Mouse (Mus musculus): Measurements from ENCODE around the gene Ncor2. TPM values are rescaled to one million over a fixed set of nuclear protein-coding genes. Genes with fewer than 3 reads are reported as not detected.

Gene Ncor2
- polyA plus RNA-seq, 1 experiment from 2014 or later = 17.0 TPM

DNA sequence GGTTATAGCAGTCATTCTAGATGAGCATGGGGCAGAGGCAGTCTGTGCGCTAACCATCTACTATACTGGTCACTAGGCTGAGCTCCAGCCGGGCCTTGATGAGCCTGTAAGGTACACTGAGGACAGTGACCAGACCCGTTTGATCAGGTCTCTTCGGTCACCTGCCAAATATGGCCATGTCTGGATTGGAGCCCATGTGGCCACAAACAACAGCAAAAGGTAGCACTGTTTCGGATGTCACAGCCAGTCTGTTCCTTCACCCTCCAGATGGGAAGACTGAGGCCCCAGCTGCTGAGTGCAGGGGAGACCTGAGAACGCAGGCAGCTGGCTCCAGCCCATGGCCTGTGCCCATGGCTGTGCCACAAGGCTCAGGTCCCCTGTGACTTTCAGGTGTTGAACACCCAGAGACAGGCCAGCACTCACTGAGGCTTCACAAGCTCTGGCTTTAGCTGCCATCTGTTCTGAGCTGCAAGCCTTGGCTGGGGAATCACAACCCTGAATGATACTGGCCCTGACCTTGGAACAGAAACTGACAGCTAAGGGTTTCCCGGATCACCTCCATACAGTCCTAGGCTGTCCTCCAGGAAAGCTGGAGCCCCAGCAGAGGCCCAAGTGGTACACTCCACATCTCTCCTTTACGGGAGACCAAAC, 139.5 kb downstream of the Ncor2 start:
- Histone ChIP-seq H3K4me2 (no peak overlapping the region), H3K36me3 (peaks cover 88% of the 10 kb centered on the region), H3K4me1 (replicated peaks) (peaks cover 20% of the 10 kb centered on the region), H3K9me3 (replicated peaks) (no peaks in the 10 kb centered on the region), H3K4me3 (no peak overlapping the region), H3K27me3 (replicated peaks) (no peaks in the 10 kb centered on the region), H3K27ac (ENCODE audit: poor library complexity, severe bottlenecking) (no peak overlapping the region), H3K9ac (no peak overlapping the region)
- ATAC-seq (ENCODE audit: insufficient number of reproducible peaks, low FRiP score) = no peak
- 92% methylated on average over 8 of the region's 8 CpGs for WGBS

DNA sequence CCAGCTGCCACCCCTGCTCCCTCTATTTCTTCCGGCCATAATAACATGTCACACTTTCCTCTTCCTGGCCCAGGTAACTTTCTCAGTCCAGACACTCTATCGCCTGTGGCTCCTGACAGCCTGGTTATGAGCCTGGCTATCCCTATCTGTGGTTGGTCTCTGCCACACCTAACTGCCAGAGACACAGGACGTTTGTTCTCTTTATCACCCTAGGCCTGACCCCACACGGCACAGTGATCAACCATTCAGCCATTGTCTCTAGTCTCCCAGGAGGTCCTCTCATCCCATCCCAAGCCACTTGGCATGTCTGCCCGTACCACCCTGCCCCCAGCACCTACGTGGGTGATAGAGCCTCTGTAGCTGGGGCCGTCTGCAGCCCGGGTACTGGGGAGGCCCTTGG, 142.5 kb downstream of the Ncor2 start:
- no peak for ATAC-seq (ENCODE audit: insufficient number of reproducible peaks, low FRiP score)
- H3K4me1 ChIP-seq (replicated peaks) = peaks cover 16% of the 10 kb centered on the region
- no peak overlapping the region for H3K27ac ChIP-seq (ENCODE audit: poor library complexity, severe bottlenecking)
- no peaks in the 10 kb centered on the region for H3K9me3 ChIP-seq (replicated peaks)
- no peak overlapping the region for H3K4me3 ChIP-seq
- H3K36me3 ChIP-seq = peaks cover 92% of the 10 kb centered on the region
- H3K27me3 ChIP-seq (replicated peaks) = no peaks in the 10 kb centered on the region
- no peak overlapping the region for H3K9ac ChIP-seq
- H3K4me2 ChIP-seq = no peak overlapping the region
- 82% methylated on average over 8 of the region's 8 CpGs for WGBS

DNA sequence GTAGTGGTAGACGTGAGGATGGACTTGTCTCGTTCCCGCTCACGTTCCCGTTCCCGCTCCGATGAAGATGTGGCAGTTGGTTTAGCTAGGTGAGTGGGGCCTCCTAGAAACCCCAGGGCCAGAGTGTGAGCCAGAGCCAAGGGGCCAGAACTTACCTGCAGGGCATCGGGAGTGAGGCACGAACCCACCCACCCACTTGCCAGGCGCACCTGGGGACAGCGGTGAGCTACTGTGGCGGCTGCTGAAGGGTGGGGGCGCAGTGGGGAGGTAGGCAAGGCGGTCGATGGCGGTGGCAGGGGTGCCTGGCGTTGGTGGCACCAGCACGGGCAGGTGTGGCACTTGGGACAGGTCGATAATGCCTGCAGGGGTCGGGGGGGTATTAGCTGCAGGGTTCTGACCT, 150.1 kb downstream of the Ncor2 start:
- Histone ChIP-seq H3K9me3 (replicated peaks) (no peaks in the 10 kb centered on the region), H3K9ac (no peak overlapping the region), H3K4me1 (replicated peaks) (no peaks in the 10 kb centered on the region), H3K4me2 (no peak overlapping the region), H3K27me3 (replicated peaks) (no peaks in the 10 kb centered on the region), H3K36me3 (peaks cover 100% of the 10 kb centered on the region), H3K4me3 (no peak overlapping the region), H3K27ac (ENCODE audit: poor library complexity, severe bottlenecking) (no peak overlapping the region)
- 95% methylated on average over 20 of the region's 20 CpGs for WGBS
- ATAC-seq (ENCODE audit: insufficient number of reproducible peaks, low FRiP score) = no peak

DNA sequence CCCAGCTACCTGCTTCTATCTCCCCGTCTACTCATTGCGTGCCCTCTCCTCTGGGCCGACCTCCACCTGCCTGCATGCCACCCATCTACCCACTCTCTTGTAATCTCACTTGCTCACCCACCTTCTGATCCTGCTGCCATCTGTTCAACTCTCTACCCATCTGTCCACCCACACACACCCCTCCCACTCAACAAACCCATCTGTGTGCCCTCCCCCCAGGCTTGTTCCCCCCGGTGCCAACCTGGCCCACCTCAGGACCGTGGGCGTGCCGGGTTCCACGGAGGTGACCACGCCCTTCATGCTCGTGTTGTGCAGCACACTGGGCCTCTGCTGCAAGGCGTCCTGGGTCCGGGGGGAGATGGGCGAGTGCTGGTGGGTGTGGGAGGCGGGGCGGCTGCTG, 150.6 kb downstream of the Ncor2 start:
- no peak for ATAC-seq (ENCODE audit: insufficient number of reproducible peaks, low FRiP score)
- WGBS = 97% methylated on average over 15 of the region's 15 CpGs
- no peaks in the 10 kb centered on the region for H3K4me1 ChIP-seq (replicated peaks)
- H3K27me3 ChIP-seq (replicated peaks) = no peaks in the 10 kb centered on the region
- no peak overlapping the region for H3K4me3 ChIP-seq
- no peak overlapping the region for H3K4me2 ChIP-seq
- H3K36me3 ChIP-seq = peaks cover 100% of the 10 kb centered on the region
- H3K9me3 ChIP-seq (replicated peaks) = no peaks in the 10 kb centered on the region
- no peak overlapping the region for H3K9ac ChIP-seq
- no peak overlapping the region for H3K27ac ChIP-seq (ENCODE audit: poor library complexity, severe bottlenecking)

DNA sequence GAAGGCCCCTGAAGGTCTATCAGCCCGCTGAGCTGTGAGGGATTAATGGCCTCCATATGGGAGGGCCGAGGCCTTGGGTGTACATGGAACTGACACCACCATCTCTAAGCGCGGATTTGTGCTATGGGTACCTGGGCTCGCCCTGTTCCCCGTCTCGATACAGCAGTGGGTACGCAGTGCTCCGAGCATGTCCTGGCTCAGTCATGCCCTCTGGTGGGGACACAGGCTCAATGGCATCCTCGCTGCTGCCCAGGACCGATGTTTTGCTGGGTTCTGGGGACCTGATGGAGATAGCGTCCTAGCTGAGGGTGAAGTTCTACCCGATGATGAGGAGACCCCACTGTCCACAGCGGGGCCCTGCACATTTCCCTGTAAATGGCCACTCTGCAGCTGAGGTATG, 155.0 kb downstream of the Ncor2 start:
- Histone ChIP-seq H3K27ac (ENCODE audit: poor library complexity, severe bottlenecking) (no peak overlapping the region), H3K9me3 (replicated peaks) (no peaks in the 10 kb centered on the region), H3K36me3 (peaks cover 94% of the 10 kb centered on the region), H3K9ac (no peak overlapping the region), H3K4me2 (no peak overlapping the region), H3K4me1 (replicated peaks) (peaks cover 20% of the 10 kb centered on the region; the same call in 1 of the 2 replicates), H3K27me3 (replicated peaks) (no peaks in the 10 kb centered on the region), H3K4me3 (no peak overlapping the region)
- WGBS = 83% methylated on average over 14 of the region's 14 CpGs
- no peak for ATAC-seq (ENCODE audit: insufficient number of reproducible peaks, low FRiP score)

DNA sequence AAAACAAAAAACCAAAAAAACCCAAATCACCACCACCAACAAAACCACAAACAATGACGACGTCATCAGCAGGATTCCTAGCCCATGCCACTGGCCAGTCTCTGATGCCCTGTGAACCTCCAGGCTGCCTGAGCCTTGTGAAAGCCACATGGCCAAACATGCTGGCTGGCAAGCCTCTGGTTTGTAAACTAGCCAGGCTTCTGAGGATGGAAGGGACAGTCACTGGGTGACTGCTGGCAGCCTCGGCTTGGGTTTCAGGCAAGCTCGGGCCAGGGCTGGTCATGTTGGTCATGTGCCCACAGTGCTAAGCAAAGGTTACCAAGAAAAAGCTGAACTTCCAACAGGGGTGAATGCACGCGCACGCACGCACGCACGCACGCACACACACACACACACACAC, 157.7 kb downstream of the Ncor2 start:
- no peak for ATAC-seq (ENCODE audit: insufficient number of reproducible peaks, low FRiP score)
- Histone ChIP-seq H3K27me3 (replicated peaks) (no peaks in the 10 kb centered on the region), H3K4me2 (no peak overlapping the region), H3K27ac (ENCODE audit: poor library complexity, severe bottlenecking) (no peak overlapping the region), H3K4me1 (replicated peaks) (peaks cover 21% of the 10 kb centered on the region; the same call in 1 of the 2 replicates), H3K4me3 (no peak overlapping the region), H3K9ac (no peak overlapping the region), H3K36me3 (peaks cover 94% of the 10 kb centered on the region), H3K9me3 (replicated peaks) (no peaks in the 10 kb centered on the region)
- 88% methylated on average over 11 of the region's 11 CpGs for WGBS

DNA sequence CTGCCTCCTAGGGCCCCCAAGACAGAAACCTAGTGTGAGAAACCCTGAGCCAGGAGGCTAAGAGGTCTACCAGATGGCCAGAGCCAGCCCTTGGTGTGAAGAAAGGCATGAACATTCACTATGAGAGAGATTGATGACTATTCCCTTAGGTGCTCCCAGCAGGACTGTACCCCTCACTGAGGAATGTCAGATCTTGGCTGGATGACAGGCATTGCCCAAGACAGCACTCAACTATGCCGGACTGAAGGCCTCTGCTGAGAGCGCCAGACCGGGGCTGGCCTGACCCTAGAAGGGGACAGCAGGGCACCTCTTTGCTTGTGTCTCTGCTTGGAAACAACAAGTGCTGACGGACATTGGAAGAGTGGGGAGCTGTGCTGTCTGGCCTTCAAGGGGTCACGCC, 159.9 kb downstream of the Ncor2 start:
- H3K4me1 ChIP-seq (replicated peaks) = peaks cover 21% of the 10 kb centered on the region; the same call in 1 of the 2 replicates
- H3K4me3 ChIP-seq = no peak overlapping the region
- no peak overlapping the region for H3K9ac ChIP-seq
- no peak overlapping the region for H3K27ac ChIP-seq (ENCODE audit: poor library complexity, severe bottlenecking)
- H3K4me2 ChIP-seq = no peak overlapping the region
- ATAC-seq (ENCODE audit: insufficient number of reproducible peaks, low FRiP score) = no peak
- H3K27me3 ChIP-seq (replicated peaks) = no peaks in the 10 kb centered on the region
- 51% methylated on average over 5 of the region's 5 CpGs for WGBS
- no peaks in the 10 kb centered on the region for H3K9me3 ChIP-seq (replicated peaks)
- H3K36me3 ChIP-seq = peaks cover 87% of the 10 kb centered on the region

DNA sequence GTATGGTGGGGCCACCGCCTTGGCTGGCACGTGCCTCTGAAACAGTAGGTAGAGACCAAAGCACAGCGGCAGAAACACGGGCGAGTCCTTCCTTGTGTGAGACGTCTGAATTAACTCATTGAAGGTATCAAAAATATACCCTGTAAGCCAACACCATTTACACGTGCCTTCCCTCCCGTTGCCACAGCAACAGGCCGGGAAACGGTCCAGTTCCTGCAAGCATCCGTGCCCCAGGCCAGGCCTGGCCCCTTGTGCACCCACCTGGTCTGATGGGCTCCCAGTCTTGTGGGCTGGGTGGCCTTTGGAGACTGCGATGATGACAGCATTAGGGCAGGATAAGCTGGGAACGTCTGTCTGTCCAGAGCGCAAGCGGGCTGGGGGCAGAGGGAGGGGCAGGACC, 161.7 kb downstream of the Ncor2 start:
- peaks cover 69% of the 10 kb centered on the region for H3K36me3 ChIP-seq

DNA sequence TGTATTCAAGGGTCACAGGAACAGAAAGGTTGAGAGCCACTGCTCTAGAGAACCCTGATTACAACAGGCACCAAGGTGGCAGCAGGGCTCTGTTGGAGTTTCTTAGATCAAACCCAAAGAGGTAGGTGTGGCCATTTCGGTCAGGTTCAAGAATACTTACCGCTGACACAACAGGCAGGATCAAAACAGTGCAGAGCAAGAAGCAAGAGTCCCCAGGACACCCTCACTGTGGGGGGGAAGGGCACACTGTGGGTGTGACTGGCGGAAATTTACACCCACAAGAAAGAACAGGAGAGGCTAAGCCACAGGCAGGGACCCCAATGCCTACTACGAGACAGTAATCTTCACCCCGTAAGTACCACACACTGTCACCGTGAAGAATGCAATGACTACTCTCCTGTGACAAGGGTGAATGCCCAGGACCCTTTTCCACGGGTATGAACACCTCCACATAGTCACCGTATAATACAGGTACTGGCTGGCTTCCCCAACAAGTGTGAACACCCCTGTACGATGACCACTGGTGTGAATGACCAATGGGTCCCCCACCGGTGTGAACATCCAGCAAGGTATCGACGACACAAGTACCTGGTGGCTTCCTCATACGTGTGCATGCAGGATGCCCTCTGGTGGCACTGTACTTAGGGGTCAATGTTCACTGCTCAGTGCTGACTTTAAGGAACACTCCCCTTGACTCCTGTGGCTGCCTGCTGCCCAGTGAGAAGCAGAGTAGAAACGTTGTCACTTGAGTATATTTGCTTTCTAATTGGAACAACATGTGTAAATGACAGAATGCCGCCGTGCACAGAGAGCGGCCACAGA, 162.4 kb downstream of the Ncor2 start:
- Histone ChIP-seq H3K9me3 (replicated peaks) (no peaks in the 10 kb centered on the region), H3K9ac (no peak overlapping the region), H3K4me1 (replicated peaks) (peaks cover 21% of the 10 kb centered on the region; the same call in 1 of the 2 replicates), H3K4me3 (no peak overlapping the region), H3K36me3 (peaks cover 65% of the 10 kb centered on the region), H3K27ac (ENCODE audit: poor library complexity, severe bottlenecking) (no peak overlapping the region), H3K4me2 (no peak overlapping the region), H3K27me3 (replicated peaks) (no peaks in the 10 kb centered on the region)
- 89% methylated on average over 17 of the region's 17 CpGs for WGBS
- no peak for ATAC-seq (ENCODE audit: insufficient number of reproducible peaks, low FRiP score)

More for the DNA sequence above, 161.7 kb downstream of the Ncor2 start:
- no peak overlapping the region for H3K27ac ChIP-seq (ENCODE audit: poor library complexity, severe bottlenecking)
- H3K9ac ChIP-seq = no peak overlapping the region
- no peaks in the 10 kb centered on the region for H3K27me3 ChIP-seq (replicated peaks)
- ATAC-seq (ENCODE audit: insufficient number of reproducible peaks, low FRiP score) = no peak
- H3K4me2 ChIP-seq = no peak overlapping the region
- WGBS = 84% methylated on average over 15 of the region's 15 CpGs
- no peak overlapping the region for H3K4me3 ChIP-seq
- H3K4me1 ChIP-seq (replicated peaks) = peaks cover 21% of the 10 kb centered on the region; the same call in 1 of the 2 replicates
- H3K9me3 ChIP-seq (replicated peaks) = no peaks in the 10 kb centered on the region

DNA sequence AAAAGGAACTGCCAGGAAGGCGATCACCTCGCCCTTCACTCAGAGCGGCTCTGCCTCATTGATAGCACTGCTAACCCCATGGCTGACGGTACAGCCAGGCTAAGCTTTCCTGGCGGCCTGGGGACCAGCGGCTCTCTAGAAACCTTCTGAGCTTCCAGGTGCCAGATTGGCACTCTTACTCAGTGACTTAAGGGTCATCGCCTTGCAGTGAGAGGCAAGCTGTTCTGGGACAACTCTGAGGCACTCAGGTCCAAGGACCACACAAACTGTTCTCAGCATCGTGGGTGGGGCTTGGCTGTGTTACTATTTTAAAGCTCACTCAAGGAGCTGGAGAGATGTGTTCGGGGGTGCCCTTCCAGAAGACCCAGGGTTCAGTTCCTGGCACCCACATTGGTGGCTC, 163.4 kb downstream of the Ncor2 start:
- no peaks in the 10 kb centered on the region for H3K27me3 ChIP-seq (replicated peaks)
- ATAC-seq (ENCODE audit: insufficient number of reproducible peaks, low FRiP score) = no peak
- no peak overlapping the region for H3K4me2 ChIP-seq
- no peak overlapping the region for H3K27ac ChIP-seq (ENCODE audit: poor library complexity, severe bottlenecking)
- H3K9ac ChIP-seq = no peak overlapping the region
- H3K4me3 ChIP-seq = no peak overlapping the region
- 75% methylated on average over 9 of the region's 9 CpGs for WGBS
- peaks cover 17% of the 10 kb centered on the region; the same call in 1 of the 2 replicates for H3K4me1 ChIP-seq (replicated peaks)
- H3K9me3 ChIP-seq (replicated peaks) = no peaks in the 10 kb centered on the region
- H3K36me3 ChIP-seq = peaks cover 66% of the 10 kb centered on the region

DNA sequence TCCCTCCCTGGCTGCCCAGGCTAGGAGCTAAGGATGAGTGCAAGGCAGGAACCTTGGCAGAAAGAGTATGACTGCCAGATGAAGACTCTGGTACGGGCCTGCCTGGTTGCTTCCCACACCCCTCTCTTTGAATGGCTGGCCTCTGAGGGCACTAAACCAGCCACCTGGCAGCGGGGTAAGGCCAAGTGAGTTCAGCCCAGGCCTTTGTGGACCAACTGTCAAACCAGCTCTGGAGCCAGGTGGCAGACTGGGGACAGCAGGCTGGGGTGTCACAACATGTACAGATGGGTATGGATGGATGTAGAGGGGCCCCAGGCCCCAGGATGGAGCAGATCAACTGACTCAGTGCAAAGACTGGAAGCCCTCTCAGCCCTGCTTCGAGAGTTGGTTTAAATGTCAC, 164.0 kb downstream of the Ncor2 start:
- Histone ChIP-seq H3K9me3 (replicated peaks) (no peaks in the 10 kb centered on the region), H3K36me3 (peaks cover 64% of the 10 kb centered on the region), H3K4me2 (no peak overlapping the region), H3K4me3 (no peak overlapping the region), H3K27me3 (replicated peaks) (no peaks in the 10 kb centered on the region), H3K9ac (no peak overlapping the region), H3K27ac (ENCODE audit: poor library complexity, severe bottlenecking) (no peak overlapping the region), H3K4me1 (replicated peaks) (peaks cover 12% of the 10 kb centered on the region; the same call in 1 of the 2 replicates)
- ATAC-seq (ENCODE audit: insufficient number of reproducible peaks, low FRiP score) = no peak
- WGBS = 79% methylated on average over 3 of the region's 3 CpGs
